Comparison of ENCODE assay signal across 12 mouse cellular contexts in the genomic region with DNA sequence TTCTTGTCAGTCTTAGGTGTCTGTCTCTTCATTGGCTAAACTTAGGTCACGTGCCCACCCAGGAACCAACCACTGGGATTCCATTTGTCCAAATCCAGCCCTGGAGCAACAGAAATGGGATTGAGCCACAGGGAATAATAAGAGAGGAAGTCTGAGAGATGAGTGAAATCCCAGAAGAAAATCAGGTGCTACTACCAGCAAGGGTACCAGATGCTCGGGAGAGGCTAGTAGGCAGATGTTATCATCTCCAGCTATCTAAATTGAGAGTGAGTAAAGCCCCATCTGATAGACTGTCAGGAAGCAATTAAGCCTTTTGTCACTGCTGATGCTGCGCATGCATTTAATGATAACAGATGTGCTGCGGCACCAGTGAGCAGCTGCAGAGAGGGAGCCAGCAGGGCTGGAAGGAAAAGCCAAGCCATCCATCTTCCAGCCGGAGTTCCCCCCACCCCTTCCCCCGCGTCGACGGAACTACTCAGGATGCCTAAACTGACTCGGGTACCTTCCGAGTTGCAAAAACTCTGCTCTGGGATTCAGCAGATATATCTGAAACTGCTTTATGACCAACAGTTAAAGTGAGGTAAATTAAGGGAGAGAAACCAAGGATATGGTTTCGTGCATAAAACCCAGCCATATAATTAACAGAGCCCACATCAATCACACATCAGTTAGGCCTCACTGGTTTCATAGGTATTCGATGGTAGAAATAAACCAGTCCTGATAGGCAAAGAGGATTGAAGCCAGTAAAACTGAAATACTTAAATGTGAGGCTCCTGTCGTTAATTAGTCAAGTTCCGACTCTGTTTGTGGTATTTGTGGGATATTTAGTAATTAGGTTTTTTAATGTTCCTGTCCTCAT. TPM values are rescaled to one million over a fixed set of nuclear protein-coding genes. Genes with fewer than 3 reads are reported as not detected.
DNase-seq lines count a peak whose midpoint lies in the region; ATAC-seq and TF ChIP-seq lines count a peak whose summit lies in the region.
"Had no signal": no experiment of that assay in that cellular context is flagged by ENCODE, and none has a peak within 500 bp of the region (broad histone marks: within the 10 kb centered on the region; RNA-seq: fewer than 3 reads in every experiment).

No protein-coding gene starts in this region.

- H3K27ac ChIP-seq in forebrain, embryonic 11.5 days (ENCODE audit: low read depth, low read length) = no peak overlapping the region
- no peak overlapping the region for H3K27ac ChIP-seq in forebrain, embryonic 10.5 days
- H3K27ac ChIP-seq in embryonic facial prominence, embryonic 12.5 days = no peak overlapping the region
- peak overlapping the region; percentile 64; the same call in 1 of the 2 replicates for H3K27ac ChIP-seq in hindbrain, embryonic 16.5 days (ENCODE audit: low read depth, low read length)
- no peak overlapping the region for H3K27ac ChIP-seq in midbrain, postnatal 0 days (ENCODE audit: low read depth, low read length)

- no peaks in the 10 kb centered on the region for H3K4me1 ChIP-seq in forebrain, embryonic 11.5 days (replicated peaks; ENCODE audit: control insufficient read depth, insufficient read depth, low read length)
- no peaks in the 10 kb centered on the region for H3K4me1 ChIP-seq in forebrain, embryonic 10.5 days
- no peaks in the 10 kb centered on the region for H3K4me1 ChIP-seq in embryonic facial prominence, embryonic 12.5 days
- no peaks in the 10 kb centered on the region; the same call in none of the 2 replicates for H3K4me1 ChIP-seq in hindbrain, embryonic 16.5 days (ENCODE audit: control insufficient read depth, insufficient read depth, low read depth, low read length)
- no peaks in the 10 kb centered on the region for H3K4me1 ChIP-seq in midbrain, postnatal 0 days (ENCODE audit: insufficient read depth, low read length)

- ATAC-seq in forebrain, embryonic 11.5 days (replicated peaks; ENCODE audit: low FRiP score) = no peak; the same call in 1 of the 2 replicates
- ATAC-seq in embryonic facial prominence, embryonic 12.5 days (ENCODE audit: insufficient number of reproducible peaks, insufficient read depth, low FRiP score, low TSS enrichment) = 0 out of 2 replicates have a peak, but pooled peaks have one; percentile 41
- peak; percentile 95 for ATAC-seq in hindbrain, embryonic 16.5 days
- ATAC-seq in midbrain, postnatal 0 days (ENCODE audit: low FRiP score) = no peak

- H3K4me2 ChIP-seq in forebrain, embryonic 11.5 days (ENCODE audit: low read depth, low read length, severe bottlenecking) = no peak overlapping the region
- H3K4me2 ChIP-seq in embryonic facial prominence, embryonic 12.5 days (replicated peaks) = 0 out of 2 replicates have a peak overlapping the region, but pooled peaks have one; percentile 17
- peak overlapping the region; percentile 48 for H3K4me2 ChIP-seq in hindbrain, embryonic 16.5 days (ENCODE audit: low read length)
- H3K4me2 ChIP-seq in midbrain, postnatal 0 days (ENCODE audit: low read depth, low read length, poor library complexity, severe bottlenecking) = peak overlapping the region; percentile 0; the same call in 1 of the 2 replicates

- DNase-seq in forebrain, embryonic 11.5 days (ENCODE audit: low spot score) = peak; percentile 52
- no peak for DNase-seq in forebrain, embryonic 10.5 days (ENCODE audit: extremely low spot score, low spot score)
- peak; percentile 69 for DNase-seq in midbrain, postnatal 0 days (ENCODE audit: low spot score)
- no peak for DNase-seq in spleen, adult 18-20 months
- DNase-seq in adrenal gland, postnatal 25 days = no peak
- no peak for DNase-seq in left cerebral cortex, adult 18-20 months (ENCODE audit: low spot score in 2 of 2)
- DNase-seq: adrenal gland, postnatal 36 days; gastrocnemius, postnatal 14 days; lung, postnatal 10 days had no signal

- H3K27me3 ChIP-seq in forebrain, embryonic 11.5 days (ENCODE audit: control insufficient read depth, insufficient read depth, low read length) = no peaks in the 10 kb centered on the region
- H3K27me3 ChIP-seq in forebrain, embryonic 10.5 days (ENCODE audit: poor library complexity, severe bottlenecking) = no peaks in the 10 kb centered on the region
- H3K27me3 ChIP-seq in embryonic facial prominence, embryonic 12.5 days = no peaks in the 10 kb centered on the region
- H3K27me3 ChIP-seq in hindbrain, embryonic 16.5 days (replicated peaks; ENCODE audit: control insufficient read depth, insufficient read depth, low read length) = no peaks in the 10 kb centered on the region
- H3K27me3 ChIP-seq in midbrain, postnatal 0 days (ENCODE audit: insufficient read depth, low read length) = no peaks in the 10 kb centered on the region

- no peaks in the 10 kb centered on the region for H3K36me3 ChIP-seq in forebrain, embryonic 11.5 days (ENCODE audit: control insufficient read depth, insufficient read depth, low read length)
- no peaks in the 10 kb centered on the region for H3K36me3 ChIP-seq in forebrain, embryonic 10.5 days (replicated peaks)
- no peaks in the 10 kb centered on the region for H3K36me3 ChIP-seq in embryonic facial prominence, embryonic 12.5 days
- no peaks in the 10 kb centered on the region for H3K36me3 ChIP-seq in hindbrain, embryonic 16.5 days (ENCODE audit: control insufficient read depth, insufficient read depth, low read length)
- H3K36me3 ChIP-seq in midbrain, postnatal 0 days (ENCODE audit: insufficient read depth, low read length) = no peaks in the 10 kb centered on the region

- H3K4me3 ChIP-seq in forebrain, embryonic 11.5 days (ENCODE audit: low read depth, low read length) = no peak overlapping the region
- H3K4me3 ChIP-seq in forebrain, embryonic 10.5 days = no peak overlapping the region
- no peak overlapping the region for H3K4me3 ChIP-seq in embryonic facial prominence, embryonic 12.5 days
- peak overlapping the region; percentile 21 for H3K4me3 ChIP-seq in hindbrain, embryonic 16.5 days (ENCODE audit: low read length)
- H3K4me3 ChIP-seq in midbrain, postnatal 0 days (ENCODE audit: low read depth, low read length) = no peak overlapping the region

- WGBS in forebrain, embryonic 11.5 days = 71% methylated on average over 15 of the region's 15 CpGs
- 76% methylated on average over 15 of the region's 15 CpGs for WGBS in forebrain, embryonic 10.5 days
- WGBS in embryonic facial prominence, embryonic 12.5 days = 39% methylated on average over 15 of the region's 15 CpGs
- 40% methylated on average over 15 of the region's 15 CpGs for WGBS in hindbrain, embryonic 16.5 days
- WGBS in midbrain, postnatal 0 days = 60% methylated on average over 15 of the region's 15 CpGs

- H3K9ac ChIP-seq in forebrain, embryonic 11.5 days (ENCODE audit: low read length) = no peak overlapping the region
- H3K9ac ChIP-seq in embryonic facial prominence, embryonic 12.5 days = no peak overlapping the region
- H3K9ac ChIP-seq in hindbrain, embryonic 16.5 days (ENCODE audit: low read depth, low read length) = peak overlapping the region; percentile 29
- H3K9ac ChIP-seq in midbrain, postnatal 0 days (replicated peaks; ENCODE audit: low read length, poor library complexity, severe bottlenecking) = no peak overlapping the region

- no peaks in the 10 kb centered on the region for H3K9me3 ChIP-seq in forebrain, embryonic 11.5 days (ENCODE audit: control insufficient read depth, low read length)
- H3K9me3 ChIP-seq in forebrain, embryonic 10.5 days = no peaks in the 10 kb centered on the region
- no peaks in the 10 kb centered on the region for H3K9me3 ChIP-seq in embryonic facial prominence, embryonic 12.5 days
- no peaks in the 10 kb centered on the region for H3K9me3 ChIP-seq in hindbrain, embryonic 16.5 days (ENCODE audit: control insufficient read depth, low read length)
- no peaks in the 10 kb centered on the region for H3K9me3 ChIP-seq in midbrain, postnatal 0 days (ENCODE audit: low read length)

- TF ChIP-seq CTCF in midbrain, postnatal 0 days (IDR thresholded peaks at IDR 0.05) = no peak

RNA-seq across cellular contexts. Expression of gene Fam78b, which starts 53.1 kb away (rescaled TPM):
- polyA plus RNA-seq in forebrain, embryonic 11.5 days (2014; fragmentation: Nextera tagmentation; extraction: Ambion mirVana) = 4.5 and 6.3 TPM in 2 replicates
- 0.53 and 0.62 TPM in 2 replicates for polyA plus RNA-seq in forebrain, embryonic 10.5 days (2016; fragmentation: Nextera tagmentation; extraction: Ambion mirVana)
- 1.5 and 2.8 TPM in 2 replicates for polyA plus RNA-seq in embryonic facial prominence, embryonic 12.5 days (2016; fragmentation: Nextera tagmentation; extraction: Ambion mirVana)
- 5.1 and 7.2 TPM in 2 replicates for polyA plus RNA-seq in hindbrain, embryonic 16.5 days (2015; fragmentation: Nextera tagmentation; extraction: Ambion mirVana)
- total RNA-seq in midbrain, postnatal 0 days (2014; rRNA removed) = 20.2 and 22.0 TPM in 2 replicates
- 7.0 and 8.2 TPM in 2 replicates for polyA plus RNA-seq in midbrain, postnatal 0 days (2015; fragmentation: Nextera tagmentation; extraction: Ambion mirVana)
- total RNA-seq in adrenal gland, postnatal 25 days (2021) = 5.5 and 9.1 TPM in 2 replicates
- total RNA-seq in left cerebral cortex, adult 18-20 months (2021) = 10 to 100 TPM; 29.4 to 29.7 TPM
- total RNA-seq: MEL had no signal

Comparison
In these comparisons a context has a peak if more than half of its experiments do, and no peak if none do; other contexts are left out.
1. DNase-seq: peak in forebrain, embryonic 11.5 days (single experiment) and midbrain, postnatal 0 days (single experiment); none in forebrain, embryonic 10.5 days (single experiment), spleen, adult 18-20 months (0 of 2), adrenal gland, postnatal 25 days (single experiment) and left cerebral cortex, adult 18-20 months (0 of 2).
2. ATAC-seq: peak in embryonic facial prominence, embryonic 12.5 days (single experiment) and hindbrain, embryonic 16.5 days (single experiment); none in forebrain, embryonic 11.5 days (single experiment) and midbrain, postnatal 0 days (single experiment).